Mouse (Mus musculus) small intestine, adult 2 months (tissue): ENCODE measurements around the gene Nup98.

ENCODE experiments used
- CTCF ChIP-seq: fragments of 200-500 bp; IDR thresholded peaks from 2 replicates; pipeline ENCODE4 v1.5.1; 2012; ENCODE audit warnings: low read depth, mild to moderate bottlenecking, control low read depth, inconsistent platforms, low read length, moderate library complexity, mixed read lengths; ENCODE audit not compliant: insufficient replicate concordance, insufficient read length; ENCODE audit errors: extremely low read depth
- POLR2A ChIP-seq: fragments of 200-500 bp; IDR thresholded peaks from 2 replicates; pipeline ENCODE4 v1.6.1; 2012; ENCODE audit warnings: low read depth, mild to moderate bottlenecking, control low read depth, inconsistent platforms, low read length, moderate library complexity

- TF ChIP-seq POLR2A (peak; percentile 62; the same call in 1 of the 2 replicates), CTCF (peak; percentile 17; the same call in 1 of the 2 replicates)
These were observed at the start of gene Nup98, which contains the start of gene Pgap2 for GRCm38 (mm10) chr7:102209756-102210721.
